Mouse (Mus musculus) thymus, postnatal 36 days (tissue): ENCODE measurements around the gene Plekhg4.

Experiments used
- DNase-seq, 2 experiments: peaks; one replicate each; pipeline ENCODE4 v3.0.0; 2022; ENCODE audit warnings: mixed read lengths in 2 of 2

Plekhg4 gene

GRCm38 (mm10) chr8:105404496-105404895 lies 31.4 kb downstream of the Plekhg4 start:
- no peak for DNase-seq

GRCm38 (mm10) chr8:105406416-105406815 lies 33.3 kb downstream of the Plekhg4 start:
- no peak for DNase-seq

- no peak for DNase-seq
These were observed 35.3 kb downstream of the Plekhg4 start for GRCm38 (mm10) chr8:105408331-105408730.

GRCm38 (mm10) chr8:105409947-105410346 lies 36.9 kb downstream of the Plekhg4 start:
- no peak for DNase-seq

- DNase-seq: peak; percentile 30 to 54
These were observed 40.3 kb downstream of the Plekhg4 start, which contains the start of the genes Kctd19 and Lrrc36 for GRCm38 (mm10) chr8:105413391-105413790. Gene Kctd19, minus strand, starts transcription at chr8:105413502. Gene Lrrc36, plus strand, starts transcription at chr8:105413571.

- peak in 1 of 2 experiments; percentile 14 for DNase-seq
These were observed 45.9 kb downstream of the Plekhg4 start for GRCm38 (mm10) chr8:105418992-105419391.

GRCm38 (mm10) chr8:105419800-105420199 lies 46.7 kb downstream of the Plekhg4 start:
- DNase-seq: no peak

- no peak for DNase-seq
These were observed 48.9 kb downstream of the Plekhg4 start for GRCm38 (mm10) chr8:105422006-105422405.

- DNase-seq: no peak
These were observed 53.8 kb downstream of the Plekhg4 start for GRCm38 (mm10) chr8:105426878-105427277.

- DNase-seq: no peak
These were observed 58.9 kb downstream of the Plekhg4 start for GRCm38 (mm10) chr8:105431743-105432515.
